Mouse (Mus musculus) spleen, adult 12 weeks (tissue): ENCODE measurements around the gene Capza2.
A peak's percentile ranks its signal among the peaks of the same experiment; 100 is the strongest.
"Not testable (repeated sequence)": the region's sequence is repeated elsewhere in the genome, so short reads cannot be mapped to it uniquely, and the experiment has no call there.

Experiments
- DNase-seq: peaks from one replicate; pipeline ENCODE4 v3.0.0; 2022; ENCODE audit warnings: low spot score

The Capza2 gene

GRCm38 (mm10) chr6:17640031-17640430, 4.0 kb downstream of the Capza2 start:
- DNase-seq: no peak

- no peak for DNase-seq
These were observed 6.7 kb downstream of the Capza2 start for GRCm38 (mm10) chr6:17642739-17643138.

GRCm38 (mm10) chr6:17646107-17646506, 10.1 kb downstream of the Capza2 start:
- DNase-seq: no peak

- no peak for DNase-seq
These were observed 16.1 kb downstream of the Capza2 start for GRCm38 (mm10) chr6:17652132-17652531.

GRCm38 (mm10) chr6:17655080-17655479, 19.0 kb downstream of the Capza2 start:
- DNase-seq: no peak

- DNase-seq: no peak
These were observed 21.3 kb downstream of the Capza2 start for GRCm38 (mm10) chr6:17657308-17657707.

- no peak for DNase-seq
These were observed 29.3 kb downstream of the Capza2 start for GRCm38 (mm10) chr6:17665348-17665747.

- DNase-seq: no peak
These were observed 30.0 kb downstream of the Capza2 start for GRCm38 (mm10) chr6:17666024-17666423.

- DNase-seq: no peak
These were observed 31.8 kb downstream of the Capza2 start for GRCm38 (mm10) chr6:17667813-17668212.

- DNase-seq: no peak
These were observed 32.3 kb downstream of the Capza2 start for GRCm38 (mm10) chr6:17668334-17668733.

- DNase-seq: no peak
These were observed 33.8 kb downstream of the Capza2 start for GRCm38 (mm10) chr6:17669826-17670225.

GRCm38 (mm10) chr6:17675019-17675756, 39.2 kb downstream of the Capza2 start:
- peak; percentile 54 for DNase-seq

- DNase-seq: no peak
These were observed 41.0 kb downstream of the Capza2 start for GRCm38 (mm10) chr6:17677008-17677407.

- peak; percentile 72 for DNase-seq
These were observed 44.4 kb downstream of the Capza2 start for GRCm38 (mm10) chr6:17680266-17680925.

GRCm38 (mm10) chr6:17681810-17682209, 45.8 kb downstream of the Capza2 start:
- DNase-seq: no peak

GRCm38 (mm10) chr6:17688676-17689075, 52.6 kb downstream of the Capza2 start:
- no peak for DNase-seq

GRCm38 (mm10) chr6:17692647-17693046, 56.6 kb downstream of the Capza2 start, which contains the start of gene St7:
Gene St7, plus strand, starts transcription at chr6:17692933.
- DNase-seq: no peak

GRCm38 (mm10) chr6:17693726-17694549, 57.9 kb downstream of the Capza2 start:
- DNase-seq: peak; percentile 68

GRCm38 (mm10) chr6:17694550-17694951, 58.5 kb downstream of the Capza2 start:
- DNase-seq: peak; percentile 67

- DNase-seq: peak; percentile 21
These were observed 60.3 kb downstream of the Capza2 start for GRCm38 (mm10) chr6:17696321-17696734.

- no peak for DNase-seq
These were observed 65.0 kb downstream of the Capza2 start for GRCm38 (mm10) chr6:17700936-17701612.

GRCm38 (mm10) chr6:17704038-17704437, 68.0 kb downstream of the Capza2 start:
- DNase-seq: not testable (repeated sequence)
